Mouse (Mus musculus): ENCODE results near the gene Fiz1. TPM values are rescaled to one million over a fixed set of nuclear protein-coding genes. Genes with fewer than 3 reads are reported as not detected.

Fiz1 gene
- total and polyA plus RNA-seq, 3 experiments = 17.9 to 20.4 (median 18.2) TPM

DNA sequence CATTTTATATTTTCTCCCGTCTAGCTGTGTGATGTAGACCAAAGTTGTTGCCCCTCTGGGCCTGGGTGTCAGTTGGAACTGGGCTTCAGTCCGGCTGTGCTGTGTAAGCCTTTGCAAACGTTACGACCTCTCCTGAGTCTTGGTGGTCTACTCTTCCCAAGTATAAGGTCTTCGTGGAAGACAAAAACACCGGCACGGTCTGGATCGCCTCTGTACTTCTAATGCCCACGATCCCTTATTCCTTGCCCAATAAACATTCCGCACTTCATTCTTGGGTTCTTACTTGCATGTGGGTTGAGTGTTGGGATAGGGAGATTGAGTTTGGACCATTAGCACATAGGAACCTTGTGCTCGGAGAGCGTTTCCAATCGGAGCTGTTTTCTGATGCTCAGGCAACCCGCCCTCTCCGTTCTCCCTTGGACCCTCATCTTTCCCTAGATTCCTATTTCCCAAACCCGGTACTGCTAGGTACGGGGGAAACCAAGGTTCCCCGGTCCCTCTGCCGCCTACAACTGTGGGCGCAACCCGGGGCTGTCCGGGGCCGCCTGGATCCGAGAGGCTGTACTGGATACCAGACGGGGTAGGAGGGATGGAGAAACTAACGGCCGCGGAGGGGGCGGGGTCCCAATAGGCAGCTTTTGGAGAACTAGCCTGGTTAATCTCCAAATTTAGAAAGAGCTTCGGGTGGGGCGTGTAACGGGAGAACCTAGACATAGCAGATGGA, 39.1 kb upstream of the Fiz1 start:
- Histone ChIP-seq H3K27ac (no peak overlapping the region), H3K36me3 (ENCODE audit: control insufficient read depth, insufficient read depth, low read length) (no peaks in the 10 kb centered on the region), H3K4me1 (ENCODE audit: control insufficient read depth, insufficient read depth, low read length) (peaks cover 2% of the 10 kb centered on the region; the same call in 1 of the 2 replicates), H3K4me3 (no peak overlapping the region), H3K9ac (ENCODE audit: low read depth, low read length) (no peak overlapping the region), H3K79me2 (replicated peaks; ENCODE audit: control insufficient read depth, insufficient read depth, low read length) (no peaks in the 10 kb centered on the region), H3K27me3 (ENCODE audit: control insufficient read depth, insufficient read depth, low read length) (peaks cover 20% of the 10 kb centered on the region)
- WGBS = 24% methylated on average over 32 of the region's 32 CpGs
- no peak for DNase-seq
- TF ChIP-seq CTCF (IDR thresholded peaks at IDR 0.05) = no peak
- no peak for TF ChIP-seq EP300 (IDR thresholded peaks at IDR 0.05; ENCODE audit: insufficient read depth, low read depth, low read length)
- no peak for TF ChIP-seq POLR2A (IDR thresholded peaks at IDR 0.05; ENCODE audit: insufficient read depth, low read depth, low read length)
- intact Hi-C loops (cut with DNase I) = loop anchor here (5.0 kb wide), 1 partner anchor 186 kb away; no protein-coding TSS in a partner anchor

DNA sequence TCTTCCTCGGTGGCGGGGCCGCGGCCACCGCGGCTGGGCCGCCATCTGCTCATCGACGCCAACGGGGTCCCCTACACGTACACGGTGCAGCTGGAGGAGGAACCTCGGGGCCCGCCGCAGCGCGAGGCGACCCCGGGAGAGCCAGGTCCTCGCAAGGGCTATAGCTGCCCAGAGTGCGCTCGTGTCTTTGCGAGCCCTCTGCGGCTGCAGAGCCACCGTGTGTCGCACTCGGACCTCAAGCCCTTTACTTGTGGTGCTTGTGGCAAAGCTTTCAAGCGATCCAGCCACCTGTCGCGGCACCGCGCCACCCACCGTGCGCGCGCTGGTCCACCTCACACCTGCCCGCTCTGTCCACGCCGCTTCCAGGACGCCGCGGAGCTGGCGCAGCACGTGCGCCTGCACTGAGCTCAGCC, 38.4 kb upstream of the Fiz1 start:
- 25% methylated on average over 45 of the region's 45 CpGs for WGBS
- peak in 1 of 2 experiments; percentile 33 for DNase-seq
- Histone ChIP-seq H3K4me1 (ENCODE audit: control insufficient read depth, insufficient read depth, low read length) (peaks cover 2% of the 10 kb centered on the region; the same call in 1 of the 2 replicates), H3K36me3 (ENCODE audit: control insufficient read depth, insufficient read depth, low read length) (no peaks in the 10 kb centered on the region), H3K4me3 (peak overlapping the region; percentile 16; the same call in 1 of the 2 replicates), H3K79me2 (replicated peaks; ENCODE audit: control insufficient read depth, insufficient read depth, low read length) (no peaks in the 10 kb centered on the region), H3K27me3 (ENCODE audit: control insufficient read depth, insufficient read depth, low read length) (peaks cover 20% of the 10 kb centered on the region), H3K27ac (no peak overlapping the region), H3K9ac (ENCODE audit: low read depth, low read length) (peak overlapping the region; percentile 8)
- no peak for TF ChIP-seq EP300 (IDR thresholded peaks at IDR 0.05; ENCODE audit: insufficient read depth, low read depth, low read length)
- TF ChIP-seq CTCF (IDR thresholded peaks at IDR 0.05) = no peak
- TF ChIP-seq POLR2A (IDR thresholded peaks at IDR 0.05; ENCODE audit: insufficient read depth, low read depth, low read length) = no peak
- intact Hi-C loops (cut with DNase I) = loop anchor here (5.0 kb wide), 1 partner anchor 186 kb away; no protein-coding TSS in a partner anchor

DNA sequence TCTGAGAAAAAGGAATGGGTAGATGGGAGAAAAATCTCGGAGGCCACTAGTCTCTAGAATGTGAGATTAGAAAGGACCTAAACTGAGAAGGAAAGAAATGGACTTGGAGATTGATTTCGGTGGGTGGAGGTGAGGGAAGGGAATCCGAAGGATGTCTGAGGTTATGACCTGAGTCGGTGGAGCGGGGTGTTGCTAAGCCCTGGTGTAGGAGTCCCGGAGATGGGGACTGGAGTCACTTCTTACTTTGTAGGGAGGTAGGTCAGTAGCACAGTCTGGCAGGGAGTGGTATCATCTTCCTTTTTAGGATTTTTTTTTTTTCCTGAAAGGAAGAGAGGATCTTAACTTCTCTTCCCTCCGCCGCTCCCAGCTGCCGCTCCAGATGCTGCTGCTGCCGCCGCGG, 37.9 kb upstream of the Fiz1 start:
- no peak for TF ChIP-seq CTCF (IDR thresholded peaks at IDR 0.05)
- no peak for TF ChIP-seq POLR2A (IDR thresholded peaks at IDR 0.05; ENCODE audit: insufficient read depth, low read depth, low read length)
- no peak for TF ChIP-seq EP300 (IDR thresholded peaks at IDR 0.05; ENCODE audit: insufficient read depth, low read depth, low read length)
- no peak for DNase-seq
- peak overlapping the region; percentile 92 for H3K4me3 ChIP-seq
- H3K4me1 ChIP-seq (ENCODE audit: control insufficient read depth, insufficient read depth, low read length) = peaks cover 2% of the 10 kb centered on the region; the same call in 1 of the 2 replicates
- H3K36me3 ChIP-seq (ENCODE audit: control insufficient read depth, insufficient read depth, low read length) = no peaks in the 10 kb centered on the region
- H3K27ac ChIP-seq = no peak overlapping the region
- 19% methylated on average over 12 of the region's 12 CpGs for WGBS
- no peak overlapping the region for H3K9ac ChIP-seq (ENCODE audit: low read depth, low read length)
- intact Hi-C loops (cut with DNase I) = loop anchor here (5.0 kb wide), 1 partner anchor 185 kb away; no protein-coding TSS in a partner anchor
- H3K79me2 ChIP-seq (replicated peaks; ENCODE audit: control insufficient read depth, insufficient read depth, low read length) = no peaks in the 10 kb centered on the region
- H3K27me3 ChIP-seq (ENCODE audit: control insufficient read depth, insufficient read depth, low read length) = peaks cover 20% of the 10 kb centered on the region

DNA sequence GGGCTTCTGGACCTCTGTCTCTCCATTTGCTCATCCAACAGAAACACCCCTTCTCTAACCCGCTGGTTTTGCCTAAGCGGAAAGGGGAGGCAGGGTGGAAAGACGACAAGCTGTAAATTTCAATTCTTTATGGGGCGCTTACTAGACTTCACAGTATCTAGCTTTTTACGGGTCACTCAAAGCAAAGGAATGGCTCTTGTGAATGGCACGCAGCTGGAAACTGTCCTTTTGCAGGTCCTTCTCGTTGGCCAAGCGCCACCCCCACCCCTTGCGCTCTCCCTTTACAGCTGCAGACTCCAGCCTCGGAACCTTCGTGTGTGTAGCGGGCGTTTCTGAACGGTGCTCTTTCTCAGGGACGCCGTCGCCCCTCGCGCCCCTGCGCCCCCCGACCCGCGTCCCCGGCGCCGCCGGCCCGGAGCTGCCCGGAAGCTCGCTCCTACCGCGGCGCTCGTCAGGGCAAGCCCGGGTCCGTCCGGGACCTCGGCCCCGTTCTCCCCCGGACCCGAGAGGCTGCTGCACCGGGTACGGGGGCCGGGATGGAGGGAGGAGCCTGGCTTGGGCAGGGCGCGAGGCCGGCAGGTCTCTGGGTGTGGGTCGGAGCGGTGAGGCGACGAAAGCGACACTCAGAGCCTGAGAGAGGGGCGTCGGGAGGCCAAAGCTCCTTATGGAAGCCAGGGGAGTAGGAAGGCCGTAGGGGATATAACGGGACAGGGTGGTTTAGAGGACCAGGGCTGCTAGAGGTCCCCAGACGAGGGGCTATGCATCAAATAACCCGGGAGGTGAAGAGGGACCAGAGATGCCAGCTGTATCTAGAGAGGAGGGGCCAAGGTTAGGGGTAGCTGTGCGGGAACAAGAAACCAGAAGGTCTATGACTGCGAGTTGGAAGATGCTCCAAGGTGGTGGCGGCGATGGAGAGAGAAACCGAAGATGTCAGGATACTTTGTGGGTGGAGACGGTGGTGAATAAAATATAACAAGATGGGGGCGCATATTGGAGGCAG, 37.0 kb upstream of the Fiz1 start, which contains the start of gene Zfp580:
TSS of gene Zfp580 (plus strand) at position 346 of the 1,000 bp plus-strand sequence.
- intact Hi-C loops (cut with DNase I) = loop anchor here (2.0 to 5.0 kb wide), 3 partner anchors 15 to 184 kb away; partner anchors contain the start of gene Zfp579
- TF ChIP-seq EP300 (IDR thresholded peaks at IDR 0.05; ENCODE audit: insufficient read depth, low read depth, low read length) = no peak
- TF ChIP-seq POLR2A (IDR thresholded peaks at IDR 0.05; ENCODE audit: insufficient read depth, low read depth, low read length) = no peak; the same call in 1 of the 2 replicates
- no peak for TF ChIP-seq CTCF (IDR thresholded peaks at IDR 0.05)

DNA sequence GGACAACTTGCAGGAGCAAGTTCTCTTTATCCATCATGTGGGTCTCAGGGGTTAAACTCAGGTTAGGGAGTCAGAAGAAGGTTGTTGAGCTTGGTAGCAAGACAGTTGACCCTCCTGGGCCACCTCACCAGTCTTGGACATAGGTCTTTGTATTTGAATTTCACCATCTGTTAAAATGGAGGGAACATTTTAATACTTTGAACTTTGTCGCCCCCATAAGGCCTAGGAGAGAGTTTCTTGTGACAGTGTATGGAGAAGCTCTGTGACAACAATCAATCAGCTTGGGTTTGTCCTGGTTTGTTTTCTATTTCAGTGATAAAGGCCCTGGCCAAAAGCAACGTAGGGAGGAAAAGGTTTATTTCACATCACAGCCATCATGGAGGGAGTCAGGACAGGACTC, 32.8 kb upstream of the Fiz1 start:
- no peaks in the 10 kb centered on the region for H3K36me3 ChIP-seq (ENCODE audit: control insufficient read depth, insufficient read depth, low read length)
- no peaks in the 10 kb centered on the region for H3K4me1 ChIP-seq (ENCODE audit: control insufficient read depth, insufficient read depth, low read length)
- DNase-seq = peak in 1 of 2 experiments; percentile 24
- no peak overlapping the region for H3K27ac ChIP-seq
- H3K79me2 ChIP-seq (replicated peaks; ENCODE audit: control insufficient read depth, insufficient read depth, low read length) = no peaks in the 10 kb centered on the region
- no peaks in the 10 kb centered on the region for H3K27me3 ChIP-seq (ENCODE audit: control insufficient read depth, insufficient read depth, low read length)
- WGBS = 15% methylated on average over 2 of the region's 2 CpGs
- intact Hi-C loops (cut with DNase I) = loop anchor here (1.0 kb wide), 2 partner anchors 47 to 104 kb away; no protein-coding TSS in a partner anchor
- no peak overlapping the region for H3K4me3 ChIP-seq
- peak; percentile 76 for TF ChIP-seq CTCF (IDR thresholded peaks at IDR 0.05)
- no peak for TF ChIP-seq POLR2A (IDR thresholded peaks at IDR 0.05; ENCODE audit: insufficient read depth, low read depth, low read length)
- no peak overlapping the region for H3K9ac ChIP-seq (ENCODE audit: low read depth, low read length)

More for the DNA sequence above, 37.0 kb upstream of the Fiz1 start, which contains the start of gene Zfp580:
- Histone ChIP-seq H3K36me3 (ENCODE audit: control insufficient read depth, insufficient read depth, low read length) (no peaks in the 10 kb centered on the region), H3K27me3 (ENCODE audit: control insufficient read depth, insufficient read depth, low read length) (peaks cover 15% of the 10 kb centered on the region), H3K4me1 (ENCODE audit: control insufficient read depth, insufficient read depth, low read length) (peaks cover 2% of the 10 kb centered on the region; the same call in 1 of the 2 replicates), H3K9ac (ENCODE audit: low read depth, low read length) (peak within 1 kb of the TSS; percentile 90), H3K4me3 (peak within 1 kb of the TSS; percentile 92), H3K79me2 (replicated peaks; ENCODE audit: control insufficient read depth, insufficient read depth, low read length) (no peaks in the 10 kb centered on the region), H3K27ac (peak within 1 kb of the TSS; percentile 74)
- DNase-seq = peak; percentile 86 to 88
- under 1% methylated on average over 65 of the region's 65 CpGs for WGBS

All from heart, adult 2 months (tissue).